Mouse (Mus musculus) CD4-positive helper T cell, adult 2 months (primary cell): ENCODE data around the gene Atad2b.
"Not testable (repeated sequence)": the region's sequence is repeated elsewhere in the genome, so short reads cannot be mapped to it uniquely, and the experiment has no call there.

ENCODE experiments used
- DNase-seq: peaks from one replicate; pipeline ENCODE4 v3.0.0-alpha.2; 2012; ENCODE audit warnings: low read depth, missing footprints, low spot score

Gene Atad2b

GRCm38 (mm10) chr12:4916994-4917804, at the start of gene Atad2b:
TSS of gene Atad2b (plus strand) at chr12:4917353.
- DNase-seq: peak; percentile 97

GRCm38 (mm10) chr12:4868924-4869323, 48.2 kb upstream of the Atad2b start:
- no peak for DNase-seq

GRCm38 (mm10) chr12:4871260-4871659, 45.9 kb upstream of the Atad2b start:
- DNase-seq: no peak

GRCm38 (mm10) chr12:4872273-4872672, 44.9 kb upstream of the Atad2b start:
- no peak for DNase-seq

- DNase-seq: no peak
These were observed 44.1 kb upstream of the Atad2b start for GRCm38 (mm10) chr12:4872983-4873477.

- DNase-seq: no peak
These were observed 43.6 kb upstream of the Atad2b start for GRCm38 (mm10) chr12:4873531-4873930.

- peak; percentile 76 for DNase-seq
These were observed 42.8 kb upstream of the Atad2b start, which contains the start of gene Mfsd2b for GRCm38 (mm10) chr12:4874161-4874927. TSS of gene Mfsd2b (minus strand) at chr12:4874359.

- no peak for DNase-seq
These were observed 41.5 kb upstream of the Atad2b start for GRCm38 (mm10) chr12:4875623-4876022.

- DNase-seq: no peak
These were observed 38.8 kb upstream of the Atad2b start for GRCm38 (mm10) chr12:4878296-4878783.

- peak; percentile 17 for DNase-seq
These were observed 38.1 kb upstream of the Atad2b start for GRCm38 (mm10) chr12:4879048-4879447.

- no peak for DNase-seq
These were observed 35.1 kb upstream of the Atad2b start for GRCm38 (mm10) chr12:4882086-4882485.

- no peak for DNase-seq
These were observed 32.1 kb upstream of the Atad2b start for GRCm38 (mm10) chr12:4885062-4885461.

GRCm38 (mm10) chr12:4886581-4886980, 30.6 kb upstream of the Atad2b start:
- not testable (repeated sequence) for DNase-seq

- no peak for DNase-seq
These were observed 28.4 kb upstream of the Atad2b start for GRCm38 (mm10) chr12:4888739-4889138.

- no peak for DNase-seq
These were observed 27.9 kb upstream of the Atad2b start for GRCm38 (mm10) chr12:4889251-4889650.

- DNase-seq: no peak
These were observed 27.3 kb upstream of the Atad2b start for GRCm38 (mm10) chr12:4889891-4890290.

- no peak for DNase-seq
These were observed 19.1 kb upstream of the Atad2b start for GRCm38 (mm10) chr12:4898024-4898423.

GRCm38 (mm10) chr12:4905946-4906345, 11.2 kb upstream of the Atad2b start:
- DNase-seq: peak; percentile 28

GRCm38 (mm10) chr12:4906476-4906875, 10.7 kb upstream of the Atad2b start:
- no peak for DNase-seq

GRCm38 (mm10) chr12:4906951-4907906, 9.9 kb upstream of the Atad2b start, which contains the start of gene Ubxn2a:
TSS of gene Ubxn2a (minus strand) at chr12:4907705.
- peak; percentile 97 for DNase-seq

GRCm38 (mm10) chr12:4908391-4908790, 8.8 kb upstream of the Atad2b start:
- peak; percentile 10 for DNase-seq
